Mouse (Mus musculus) stomach, embryonic 15.5 days (tissue): ENCODE measurements at regions not wholly inside any gene's neighbourhood (a gene's known extent, or its start where the extent isn't known, plus 50 kb on each side); places are given as distances from the start of the nearest gene placed in this dataset.

ENCODE experiments used
- ATAC-seq: fragments of 200-750 bp; cut with Nextera tagmentation; 2 replicates; pipeline ENCODE4 v1.8.0; 2017; ENCODE audit warnings: low read depth, moderate number of reproducible peaks, moderate TSS enrichment; ENCODE audit not compliant: insufficient read depth, low FRiP score
- H3K27ac ChIP-seq: fragments of 300-500 bp; sonication (generic); 2 replicates; pipeline ENCODE4 v1.5.1; 2015; ENCODE audit warnings: mild to moderate bottlenecking, inconsistent platforms
- H3K27me3 ChIP-seq: fragments of 300-500 bp; sonication (generic); replicated peaks from 2 replicates; pipeline ENCODE4 v1.6.1; 2015; ENCODE audit warnings: inconsistent platforms
- H3K36me3 ChIP-seq: fragments of 300-500 bp; sonication (generic); 2 replicates; pipeline ENCODE4 v1.6.1; 2015; ENCODE audit warnings: inconsistent platforms
- H3K4me1 ChIP-seq: fragments of 300-500 bp; sonication (generic); 2 replicates; pipeline ENCODE4 v1.6.1; 2015; ENCODE audit warnings: inconsistent platforms
- H3K4me2 ChIP-seq: fragments of 300-500 bp; sonication (generic); 2 replicates; pipeline ENCODE4 v1.6.1; 2015; ENCODE audit warnings: mild to moderate bottlenecking, inconsistent platforms
- H3K4me3 ChIP-seq: fragments of 300-500 bp; sonication (generic); replicated peaks from 2 replicates; pipeline ENCODE4 v1.5.1; 2015; ENCODE audit warnings: inconsistent platforms
- H3K9ac ChIP-seq: fragments of 300-500 bp; sonication (generic); 2 replicates; pipeline ENCODE4 v1.6.1; 2015; ENCODE audit warnings: inconsistent platforms
- H3K9me3 ChIP-seq: fragments of 300-500 bp; sonication (generic); 2 replicates; pipeline ENCODE4 v1.6.1; 2016; ENCODE audit warnings: inconsistent platforms
- WGBS: fragments of 180-500 bp; shearing (Covaris S2); methylation state at CpG from one replicate; pipeline ENCODE4 v1.1.7; 2015; 5-methylcytosine and 5-hydroxymethylcytosine counted together

DNA sequence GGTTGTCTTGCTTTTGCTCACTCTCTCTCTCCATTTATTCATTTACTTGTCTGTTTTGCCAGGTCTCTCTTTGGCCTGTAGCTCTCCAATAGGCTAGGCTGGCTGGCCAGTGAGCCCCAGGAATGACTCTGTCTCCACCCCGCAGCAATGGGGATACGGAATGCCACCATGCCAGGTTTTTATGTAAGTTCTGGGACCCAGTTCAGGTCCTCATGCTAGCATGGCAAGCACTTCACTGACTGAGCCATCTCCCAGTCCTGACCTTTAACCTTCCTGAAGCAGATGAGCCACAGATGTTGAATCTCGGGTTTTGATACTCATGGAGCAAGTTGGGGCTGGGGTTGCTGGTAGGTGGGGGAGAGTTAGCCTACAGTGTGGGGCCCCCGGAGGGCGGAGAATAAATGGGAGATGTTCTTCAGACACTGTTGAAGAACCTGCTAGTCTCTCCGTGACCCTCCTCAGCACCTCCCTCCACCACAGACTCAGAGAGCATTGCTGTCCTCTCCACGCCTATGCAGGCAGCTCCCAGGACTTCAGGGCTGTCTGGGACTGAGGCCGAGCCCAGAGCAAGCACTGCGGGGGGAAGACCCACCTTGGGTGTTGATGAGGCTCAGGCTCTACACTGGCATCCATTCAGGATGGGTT, 83.9 kb downstream of the Gm11733 start:
- no peak overlapping the region for H3K9ac ChIP-seq
- H3K9me3 ChIP-seq: no peaks in the 10 kb centered on the region
- WGBS: 75% methylated on average over 9 of the region's 9 CpGs
- H3K27ac ChIP-seq: peak overlapping the region; percentile 62
- H3K36me3 ChIP-seq: no peaks in the 10 kb centered on the region
- no peaks in the 10 kb centered on the region for H3K27me3 ChIP-seq
- no peak overlapping the region for H3K4me3 ChIP-seq
- peaks cover 21% of the 10 kb centered on the region for H3K4me1 ChIP-seq
- peak; percentile 75; the same call in 1 of the 2 replicates for ATAC-seq
- peak overlapping the region; percentile 19; the same call in 1 of the 2 replicates for H3K4me2 ChIP-seq

DNA sequence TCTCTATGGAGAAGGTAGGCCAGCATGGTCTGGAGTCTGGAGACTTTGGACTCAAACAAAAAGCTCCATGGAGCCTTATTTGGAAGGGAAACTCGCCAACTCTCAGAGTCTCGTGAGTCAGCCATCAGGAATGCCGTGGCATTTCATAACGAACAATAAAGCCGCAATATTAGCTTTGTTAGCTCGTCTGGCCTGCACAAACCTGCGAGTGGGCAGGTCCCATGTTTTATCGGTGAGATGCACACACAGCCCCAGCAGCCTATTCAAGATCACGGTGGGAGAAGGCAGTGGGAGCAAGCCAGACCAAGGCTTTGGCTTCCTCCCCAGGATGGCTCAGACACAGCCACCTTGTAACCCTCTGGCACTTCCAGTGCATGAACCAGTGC, 84.4 kb downstream of the Gm11733 start:
- H3K9me3 ChIP-seq: no peaks in the 10 kb centered on the region
- no peaks in the 10 kb centered on the region for H3K36me3 ChIP-seq
- WGBS: 36% methylated on average over 9 of the region's 9 CpGs
- H3K9ac ChIP-seq: no peak overlapping the region
- ATAC-seq: peak; percentile 76
- peaks cover 21% of the 10 kb centered on the region for H3K4me1 ChIP-seq
- no peaks in the 10 kb centered on the region for H3K27me3 ChIP-seq
- no peak overlapping the region for H3K4me3 ChIP-seq
- peak overlapping the region; percentile 19 for H3K4me2 ChIP-seq
- H3K27ac ChIP-seq: peak overlapping the region; percentile 62

DNA sequence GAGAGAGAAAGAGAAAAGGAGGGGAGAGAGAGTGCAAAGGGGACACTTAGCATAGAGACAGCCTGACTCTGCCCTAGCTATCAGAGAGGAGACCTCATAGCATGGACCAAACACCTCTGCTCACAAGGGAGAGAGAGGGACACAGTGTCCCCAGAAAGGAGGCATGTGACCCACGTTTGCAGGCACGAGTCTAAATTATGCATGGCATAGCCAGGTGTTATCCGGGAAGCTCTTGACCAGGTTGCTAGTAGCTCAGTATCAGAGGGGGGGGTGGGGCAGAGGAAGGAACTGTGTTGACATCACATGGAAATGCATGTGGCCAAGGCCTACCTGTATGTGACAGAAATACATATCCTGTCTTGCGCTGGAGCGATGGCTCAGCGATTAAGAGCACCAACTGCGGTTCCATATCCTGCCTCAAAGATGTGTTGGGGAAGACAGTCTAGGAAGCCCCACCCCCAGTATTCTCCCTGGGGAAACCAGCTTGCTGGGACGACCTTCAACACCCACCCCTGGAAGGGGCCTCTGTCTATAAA, 84.5 kb upstream of the Tnrc6c start:
- 63% methylated on average over 8 of the region's 8 CpGs for WGBS
- no peak overlapping the region for H3K4me2 ChIP-seq
- H3K9ac ChIP-seq: no peak overlapping the region
- ATAC-seq: 0 out of 2 replicates have a peak, but pooled peaks have one; percentile 4
- no peaks in the 10 kb centered on the region for H3K9me3 ChIP-seq
- peaks cover 22% of the 10 kb centered on the region for H3K4me1 ChIP-seq
- H3K4me3 ChIP-seq: no peak overlapping the region
- H3K27me3 ChIP-seq: no peaks in the 10 kb centered on the region
- no peaks in the 10 kb centered on the region for H3K36me3 ChIP-seq
- peak overlapping the region; percentile 62; the same call in 1 of the 2 replicates for H3K27ac ChIP-seq

DNA sequence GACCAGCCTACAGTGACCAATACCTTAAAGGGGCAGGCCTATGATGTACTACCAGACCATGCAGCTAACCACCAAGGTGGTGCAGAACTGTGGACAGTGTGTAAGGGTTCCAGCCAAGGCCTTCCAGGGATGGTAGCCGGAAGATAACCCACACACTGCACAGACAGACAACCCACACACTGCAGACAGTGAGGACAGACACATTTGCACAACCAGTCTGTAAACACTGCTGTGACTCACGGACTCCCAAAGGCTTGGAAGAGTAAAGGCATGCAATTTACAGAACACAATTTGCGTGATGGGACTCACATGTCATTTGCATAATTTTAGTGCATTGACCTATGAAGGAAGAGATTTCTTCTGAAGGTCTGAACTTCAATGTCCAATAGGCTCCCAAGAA, 82.2 kb upstream of the Tnrc6c start:
- ATAC-seq: no peak
- H3K27me3 ChIP-seq: no peaks in the 10 kb centered on the region
- H3K27ac ChIP-seq: no peak overlapping the region
- no peak overlapping the region for H3K9ac ChIP-seq
- H3K4me3 ChIP-seq: no peak overlapping the region
- no peaks in the 10 kb centered on the region for H3K9me3 ChIP-seq
- 79% methylated on average over 3 of the region's 3 CpGs for WGBS
- no peak overlapping the region for H3K4me2 ChIP-seq
- no peaks in the 10 kb centered on the region for H3K36me3 ChIP-seq
- H3K4me1 ChIP-seq: peaks cover 24% of the 10 kb centered on the region

DNA sequence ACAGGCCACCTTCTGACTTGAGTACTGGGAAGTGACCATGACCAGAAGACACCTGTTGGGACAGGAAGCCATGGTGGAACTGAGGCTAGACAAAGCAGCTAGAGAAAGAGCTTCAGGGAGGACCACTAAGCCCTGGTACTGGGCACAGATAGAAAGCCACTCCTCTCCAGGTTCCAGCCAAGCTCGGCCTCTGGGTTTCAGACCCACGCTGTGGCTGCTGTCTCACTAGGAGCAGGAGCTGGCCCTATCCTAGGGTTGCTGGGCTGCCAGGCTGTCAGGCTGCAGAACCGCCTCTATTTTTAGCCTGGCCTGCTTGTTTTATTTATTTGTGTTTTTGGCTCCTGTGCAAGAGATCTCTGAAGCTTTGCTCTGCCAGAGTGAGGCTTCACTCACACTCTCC, 79.4 kb upstream of the Tnrc6c start:
- Histone ChIP-seq H3K27me3 (no peaks in the 10 kb centered on the region), H3K9ac (no peak overlapping the region), H3K27ac (no peak overlapping the region), H3K4me3 (no peak overlapping the region), H3K9me3 (no peaks in the 10 kb centered on the region), H3K4me2 (no peak overlapping the region), H3K36me3 (no peaks in the 10 kb centered on the region), H3K4me1 (peaks cover 8% of the 10 kb centered on the region; the same call in 1 of the 2 replicates)
- WGBS: 34% methylated on average over 3 of the region's 3 CpGs
- ATAC-seq: no peak

DNA sequence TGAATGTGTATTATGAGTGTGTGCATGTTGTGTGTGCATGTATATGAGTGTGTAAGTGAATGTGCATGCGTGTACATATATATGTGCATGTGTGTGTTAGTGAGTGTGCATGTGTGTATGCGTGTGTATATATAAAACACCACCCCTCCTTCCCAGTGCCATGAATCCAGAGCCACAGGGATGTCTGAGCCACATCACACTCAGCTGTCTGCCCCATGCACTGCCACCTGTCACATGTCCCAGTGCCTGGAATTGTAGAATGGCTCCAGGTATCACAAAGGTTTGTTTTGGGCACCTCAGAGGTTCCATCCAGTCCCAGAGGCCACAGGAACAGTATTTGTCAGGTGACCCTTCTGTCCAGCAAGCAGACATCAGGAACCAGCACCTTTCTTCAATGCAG, 75.0 kb upstream of the Tnrc6c start:
- H3K4me3 ChIP-seq: no peak overlapping the region
- ATAC-seq: no peak
- WGBS: 85% methylated on average over 2 of the region's 2 CpGs
- no peaks in the 10 kb centered on the region for H3K27me3 ChIP-seq
- peaks cover 4% of the 10 kb centered on the region; the same call in 1 of the 2 replicates for H3K4me1 ChIP-seq
- H3K9ac ChIP-seq: no peak overlapping the region
- no peak overlapping the region for H3K4me2 ChIP-seq
- H3K36me3 ChIP-seq: no peaks in the 10 kb centered on the region
- H3K9me3 ChIP-seq: no peaks in the 10 kb centered on the region
- no peak overlapping the region for H3K27ac ChIP-seq

DNA sequence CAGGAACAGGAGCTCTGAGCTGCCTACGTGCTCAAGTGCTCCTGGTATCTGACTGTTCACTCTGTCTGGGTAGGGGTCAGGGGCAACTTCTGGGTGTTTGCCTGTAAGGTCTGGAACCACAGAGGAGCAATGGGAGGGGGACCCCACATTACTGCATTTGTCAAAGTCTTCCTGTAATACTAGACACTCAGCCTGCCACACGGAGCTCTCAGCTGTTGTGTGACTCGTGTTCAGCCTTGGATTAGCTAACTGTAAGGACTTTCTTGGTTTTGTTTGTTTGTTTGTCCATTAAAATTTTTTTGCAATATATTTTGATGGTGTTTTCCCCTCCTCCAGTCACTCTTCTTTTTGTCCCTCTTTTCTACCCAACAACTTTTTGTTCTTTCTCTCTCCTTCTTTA, 74.4 kb upstream of the Tnrc6c start:
- Histone ChIP-seq H3K27me3 (no peaks in the 10 kb centered on the region), H3K27ac (no peak overlapping the region), H3K4me1 (peaks cover 1% of the 10 kb centered on the region; the same call in 1 of the 2 replicates), H3K9ac (no peak overlapping the region), H3K4me3 (no peak overlapping the region), H3K36me3 (no peaks in the 10 kb centered on the region), H3K4me2 (no peak overlapping the region), H3K9me3 (no peaks in the 10 kb centered on the region)
- no peak for ATAC-seq
- 31% methylated on average over 3 of the region's 3 CpGs for WGBS

DNA sequence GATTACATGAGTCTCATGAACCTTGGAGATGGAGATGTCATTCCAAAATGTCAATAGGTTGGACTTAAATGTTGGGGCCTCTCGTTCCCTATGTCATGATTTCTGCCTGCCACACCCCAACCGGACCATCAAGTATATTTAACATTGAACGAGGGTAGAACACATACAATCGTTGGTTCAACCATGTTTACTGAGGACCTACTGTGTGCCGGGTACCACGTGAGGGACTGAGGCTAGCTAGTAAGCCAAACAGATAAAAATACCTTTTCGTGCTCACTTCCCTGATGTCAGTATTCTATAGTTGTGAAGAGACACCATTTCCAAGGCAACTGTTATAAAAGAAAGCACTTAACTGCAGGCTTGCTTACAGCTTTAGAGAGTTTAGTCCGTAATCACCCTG, 70.6 kb upstream of the Tnrc6c start:
- WGBS: 83% methylated on average over 8 of the region's 8 CpGs
- no peak overlapping the region for H3K4me3 ChIP-seq
- H3K27me3 ChIP-seq: no peaks in the 10 kb centered on the region
- peaks cover 3% of the 10 kb centered on the region for H3K4me1 ChIP-seq
- H3K4me2 ChIP-seq: no peak overlapping the region
- no peaks in the 10 kb centered on the region for H3K9me3 ChIP-seq
- H3K9ac ChIP-seq: no peak overlapping the region
- no peak for ATAC-seq
- H3K27ac ChIP-seq: no peak overlapping the region
- H3K36me3 ChIP-seq: no peaks in the 10 kb centered on the region

DNA sequence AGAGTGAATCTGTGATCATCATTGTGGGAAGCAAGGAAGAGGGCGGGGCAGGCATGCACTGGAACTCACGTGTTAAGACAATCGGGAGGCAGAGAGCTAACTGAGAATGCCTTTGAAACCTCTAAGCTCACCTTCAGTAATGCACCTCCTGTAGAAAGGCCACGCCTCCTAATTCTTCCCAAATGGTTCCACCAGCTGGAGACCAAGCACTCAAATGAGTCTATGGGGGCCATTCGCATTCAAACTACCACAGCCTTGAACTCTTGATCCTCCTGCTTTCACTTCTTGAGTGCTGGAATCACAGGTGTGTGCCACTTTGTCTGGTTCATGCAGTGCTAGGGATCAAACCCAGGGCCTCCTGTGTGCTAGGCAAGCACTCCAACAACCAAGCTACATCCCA, 68.5 kb upstream of the Tnrc6c start:
- Histone ChIP-seq H3K4me2 (no peak overlapping the region), H3K9ac (no peak overlapping the region), H3K4me3 (no peak overlapping the region), H3K36me3 (no peaks in the 10 kb centered on the region), H3K27me3 (no peaks in the 10 kb centered on the region), H3K27ac (no peak overlapping the region), H3K4me1 (peaks cover 3% of the 10 kb centered on the region), H3K9me3 (no peaks in the 10 kb centered on the region)
- WGBS: 88% methylated on average over 5 of the region's 5 CpGs
- ATAC-seq: no peak

DNA sequence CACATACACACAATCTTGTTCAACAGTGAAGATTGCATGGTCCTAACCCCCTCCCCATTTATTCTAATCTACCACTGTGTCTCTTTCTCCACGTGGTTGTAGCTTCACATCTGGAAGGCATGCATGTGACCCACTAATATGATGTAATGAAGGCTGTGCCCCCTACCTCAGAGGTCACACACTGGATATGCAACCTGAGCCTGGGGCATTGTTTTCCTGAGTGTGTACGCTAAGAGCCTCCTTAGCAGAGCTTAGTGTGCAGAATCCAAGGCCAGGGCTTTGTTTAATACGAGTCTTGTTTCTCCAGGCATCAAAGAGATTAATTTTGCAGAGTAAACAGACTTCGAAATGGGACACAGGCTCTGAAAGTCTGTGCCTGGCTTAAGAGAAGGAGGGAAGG, 68.0 kb upstream of the Tnrc6c start:
- no peak for ATAC-seq
- Histone ChIP-seq H3K4me1 (peaks cover 3% of the 10 kb centered on the region), H3K9me3 (no peaks in the 10 kb centered on the region), H3K9ac (no peak overlapping the region), H3K4me2 (no peak overlapping the region), H3K36me3 (no peaks in the 10 kb centered on the region), H3K27ac (no peak overlapping the region), H3K27me3 (no peaks in the 10 kb centered on the region), H3K4me3 (no peak overlapping the region)
- WGBS: 16% methylated on average over 4 of the region's 4 CpGs

DNA sequence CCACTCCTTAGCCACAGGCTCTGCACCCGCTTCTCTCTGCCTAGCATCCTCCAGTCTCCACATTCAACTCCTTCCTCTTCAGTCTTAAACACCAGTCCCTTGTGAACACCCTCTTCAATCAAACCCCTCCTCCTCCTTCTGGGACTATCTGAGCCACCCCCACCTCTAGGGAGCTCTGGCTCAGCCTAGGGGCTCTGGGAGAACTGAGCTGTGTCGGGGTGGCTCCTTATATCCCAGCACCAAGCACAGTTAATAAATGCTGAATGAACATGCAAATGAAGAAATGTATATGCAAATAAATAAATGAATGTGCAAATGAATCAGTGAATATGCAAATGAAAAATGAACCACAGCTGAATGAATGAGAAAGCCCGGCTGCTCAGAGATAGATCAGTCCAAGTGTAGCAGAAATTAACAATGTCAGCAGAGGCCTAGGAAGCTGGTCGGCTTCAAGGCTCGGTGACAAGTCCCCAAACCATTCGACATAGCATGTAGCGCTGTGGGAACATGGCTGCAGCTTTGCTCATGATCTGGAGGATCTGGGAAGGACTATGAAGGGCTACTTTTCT, 67.1 kb upstream of the Tnrc6c start:
- no peak for ATAC-seq
- no peak overlapping the region for H3K27ac ChIP-seq
- no peak overlapping the region for H3K4me2 ChIP-seq
- WGBS: 83% methylated on average over 7 of the region's 7 CpGs
- H3K27me3 ChIP-seq: no peaks in the 10 kb centered on the region
- peaks cover 3% of the 10 kb centered on the region for H3K4me1 ChIP-seq
- H3K4me3 ChIP-seq: no peak overlapping the region
- H3K9ac ChIP-seq: no peak overlapping the region
- no peaks in the 10 kb centered on the region for H3K36me3 ChIP-seq
- H3K9me3 ChIP-seq: no peaks in the 10 kb centered on the region

DNA sequence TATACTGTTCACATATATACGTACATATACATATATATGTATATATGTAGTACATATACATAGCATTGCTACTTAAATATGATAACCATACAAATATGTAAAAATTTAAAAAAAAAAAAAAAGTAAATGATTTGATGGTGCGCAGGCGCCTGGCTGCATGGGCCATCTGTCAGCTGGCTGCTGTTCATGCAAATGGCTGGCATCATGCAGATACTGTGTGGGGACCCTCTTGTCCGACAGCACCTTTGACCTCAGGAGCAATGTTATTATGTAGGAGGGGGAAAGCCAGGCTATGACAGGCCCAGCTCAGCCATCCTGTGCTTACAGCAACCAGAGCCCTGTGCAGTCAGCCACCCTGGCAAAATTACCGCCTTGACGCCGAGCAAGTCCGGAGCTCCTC, 65.1 kb upstream of the Tnrc6c start:
- no peak overlapping the region for H3K4me2 ChIP-seq
- peak overlapping the region; percentile 59; the same call in 1 of the 2 replicates for H3K27ac ChIP-seq
- WGBS: 77% methylated on average over 8 of the region's 8 CpGs
- no peaks in the 10 kb centered on the region for H3K27me3 ChIP-seq
- no peak overlapping the region for H3K9ac ChIP-seq
- H3K36me3 ChIP-seq: no peaks in the 10 kb centered on the region
- H3K9me3 ChIP-seq: no peaks in the 10 kb centered on the region
- peaks cover 3% of the 10 kb centered on the region for H3K4me1 ChIP-seq
- no peak overlapping the region for H3K4me3 ChIP-seq
- no peak for ATAC-seq
